Mouse (Mus musculus): ENCODE data around the gene Babam2.

The Babam2 gene

GRCm38 (mm10) chr5:32124957-32125356 is 427.5 kb downstream of the Babam2 start:
- no peak for DNase-seq (ENCODE audit: low read depth, low spot score)

GRCm38 (mm10) chr5:32127226-32127625 is 429.7 kb downstream of the Babam2 start:
- no peak for DNase-seq (ENCODE audit: low read depth, low spot score)

GRCm38 (mm10) chr5:32127927-32128326 is 430.4 kb downstream of the Babam2 start:
- DNase-seq (ENCODE audit: low read depth, low spot score): no peak

- DNase-seq (ENCODE audit: low read depth, low spot score): peak; percentile 61
These were observed 435.6 kb downstream of the Babam2 start for GRCm38 (mm10) chr5:32132971-32133501.

GRCm38 (mm10) chr5:32133549-32134004 is 436.1 kb downstream of the Babam2 start:
- no peak for DNase-seq (ENCODE audit: low read depth, low spot score)

GRCm38 (mm10) chr5:32134051-32134732 is 436.7 kb downstream of the Babam2 start:
- DNase-seq (ENCODE audit: low read depth, low spot score): no peak
